Mouse (Mus musculus) kidney, postnatal 4 days (tissue): ENCODE results near the gene Nrn1.
A peak's percentile ranks its signal among the peaks of the same experiment; 100 is the strongest.

Experiments used
- DNase-seq, 2 experiments: peaks; one replicate each; pipeline ENCODE4 v3.0.0; 2021; ENCODE audit warnings: mixed read lengths in 2 of 2

Nrn1 gene

DNA sequence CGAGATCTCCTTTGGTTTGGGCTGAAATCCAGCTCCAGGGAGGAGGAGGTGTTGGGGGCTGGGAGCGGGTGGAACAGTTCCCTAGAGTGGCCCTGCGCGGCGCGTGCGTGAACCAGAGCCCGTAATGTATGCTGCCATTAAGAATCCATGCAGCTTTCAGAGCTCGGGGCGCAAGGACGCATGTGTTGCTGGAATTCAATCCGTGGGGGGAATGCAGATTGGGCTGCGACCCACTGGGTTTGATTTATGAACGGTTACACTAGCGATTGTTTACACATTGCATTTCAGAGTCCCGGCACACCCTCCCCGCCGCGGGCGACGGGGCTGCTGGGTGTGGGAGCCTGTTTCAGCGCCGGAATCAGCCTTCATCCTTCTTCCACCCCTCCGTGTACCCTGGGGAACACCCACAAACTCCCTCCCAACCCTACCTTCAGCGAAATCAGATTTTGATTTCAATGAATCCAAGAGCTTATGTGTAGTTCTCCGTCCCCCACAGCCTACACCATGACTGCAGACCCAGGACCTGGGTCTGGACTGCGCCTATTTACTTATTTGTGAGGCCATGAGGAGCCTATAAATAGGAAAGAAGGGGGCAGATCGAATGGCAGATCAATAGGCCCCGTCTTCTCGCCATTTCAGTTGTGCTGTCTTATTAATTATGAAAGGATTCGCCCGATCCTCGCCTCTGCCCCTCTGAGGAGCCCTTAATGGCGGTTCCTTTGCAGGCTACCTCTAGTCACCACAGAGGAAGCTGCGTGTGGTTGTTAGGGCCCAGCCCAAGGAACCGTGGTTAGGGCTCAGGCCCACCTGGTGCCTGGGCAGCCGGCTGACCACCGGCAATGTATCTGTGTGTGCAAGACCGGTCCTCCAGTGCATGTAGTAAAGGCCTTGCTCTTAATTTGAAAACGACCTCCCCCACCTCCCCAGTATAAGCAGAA, 10.1 kb downstream of the Nrn1 start:
- peak; percentile 31 to 49 for DNase-seq

DNA sequence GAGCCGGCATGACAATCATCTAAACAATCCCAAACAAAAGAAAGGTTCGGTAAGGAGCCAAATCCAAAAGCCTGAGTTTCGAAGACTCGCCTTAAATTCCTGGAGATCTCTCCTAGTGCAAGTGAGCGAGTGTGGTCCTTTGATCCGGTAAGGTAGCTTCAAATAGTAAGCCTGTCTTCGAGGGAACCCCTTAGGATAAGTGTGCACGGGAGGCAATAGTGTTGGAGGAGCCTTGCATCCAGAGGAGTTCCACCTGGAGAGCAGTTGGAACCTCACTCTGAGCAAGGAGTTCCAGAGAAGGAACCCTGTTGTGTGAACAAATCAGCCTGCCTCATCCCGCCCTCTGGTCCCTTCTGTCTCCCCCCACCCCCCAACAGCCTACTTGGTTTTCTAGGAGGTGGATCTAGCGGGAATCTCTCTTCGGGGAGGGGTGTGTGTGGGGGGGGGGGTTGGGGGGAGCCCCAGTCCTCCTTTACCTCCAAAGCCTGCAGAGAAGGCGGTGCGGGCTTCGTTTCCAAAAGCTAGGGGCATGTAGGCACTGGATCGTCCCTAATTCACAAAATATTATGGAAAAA, 11.1 kb downstream of the Nrn1 start:
- DNase-seq, result peak in 1 of 2 experiments; percentile 4

DNA sequence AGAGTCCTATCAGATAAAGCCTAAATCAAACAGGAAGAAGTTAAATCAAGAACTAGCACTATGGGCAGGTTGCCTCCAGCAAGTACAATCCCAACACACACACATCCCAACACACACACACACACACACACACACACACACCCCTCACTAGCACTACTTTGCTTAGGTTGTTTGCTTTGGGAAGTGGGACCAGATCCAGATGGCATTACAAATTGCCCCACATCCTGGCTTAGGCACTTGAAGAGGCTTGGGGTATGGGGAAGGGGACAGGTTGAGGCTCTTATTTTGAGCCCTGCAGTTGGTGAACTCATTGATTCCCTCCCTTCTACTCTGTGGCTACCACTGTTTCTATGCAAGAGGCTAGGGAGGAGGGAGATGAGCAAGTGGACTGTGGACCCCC, 12.6 kb downstream of the Nrn1 start:
- DNase-seq, result no peak

DNA sequence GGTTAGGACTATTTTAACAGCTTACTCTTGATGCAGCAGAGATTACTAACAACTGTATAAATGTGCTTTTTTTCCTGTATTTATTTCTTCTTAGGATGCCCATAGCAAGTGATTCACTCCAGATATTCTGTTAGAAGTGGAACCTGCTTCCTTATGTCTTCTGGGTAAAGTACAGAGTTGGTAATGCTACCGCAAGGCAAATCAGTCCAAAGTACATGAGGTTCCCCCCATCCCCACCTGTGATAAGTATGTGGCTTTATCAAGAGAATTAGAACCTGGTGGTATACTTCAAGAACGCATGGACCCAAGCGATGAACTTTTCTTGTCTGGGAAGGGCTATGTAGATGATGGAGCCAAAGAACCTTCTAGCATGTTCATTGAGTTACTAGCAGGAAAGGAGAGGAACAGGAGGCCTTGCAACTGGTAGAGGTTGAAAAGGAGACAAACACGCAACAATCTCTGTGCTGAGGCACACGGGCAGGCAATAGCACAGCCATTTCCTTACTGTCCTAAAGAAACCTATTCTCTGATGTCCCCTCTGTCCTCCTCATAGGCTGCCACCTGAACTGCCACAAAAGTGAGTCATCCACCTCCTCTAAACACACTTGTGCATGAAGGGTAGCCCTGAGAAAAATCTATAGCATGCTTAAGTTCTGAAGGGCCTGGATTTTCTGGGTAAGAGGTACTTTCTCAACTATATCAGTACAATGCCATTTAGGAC, 14.5 kb downstream of the Nrn1 start:
- DNase-seq, result no peak

DNA sequence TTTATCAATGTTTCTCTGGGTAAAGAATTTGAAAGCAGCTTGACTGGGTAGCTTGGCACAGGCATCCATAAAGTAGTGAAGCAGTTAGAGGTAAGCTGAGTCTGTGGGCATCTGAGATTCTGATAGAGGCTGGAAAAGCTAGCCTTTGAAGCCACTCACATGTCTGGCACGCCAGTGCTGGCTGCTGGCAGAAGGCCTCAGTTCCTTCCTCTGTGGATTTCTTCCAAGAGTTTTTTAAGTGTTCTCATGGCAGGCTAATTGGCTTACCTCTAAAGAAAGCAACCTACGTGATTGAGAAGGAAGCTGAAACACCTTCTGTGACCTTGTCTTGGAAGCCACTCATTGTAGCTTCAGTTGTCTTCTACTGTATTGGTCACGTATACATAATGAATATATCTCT, 17.6 kb downstream of the Nrn1 start:
- no peak for DNase-seq

DNA sequence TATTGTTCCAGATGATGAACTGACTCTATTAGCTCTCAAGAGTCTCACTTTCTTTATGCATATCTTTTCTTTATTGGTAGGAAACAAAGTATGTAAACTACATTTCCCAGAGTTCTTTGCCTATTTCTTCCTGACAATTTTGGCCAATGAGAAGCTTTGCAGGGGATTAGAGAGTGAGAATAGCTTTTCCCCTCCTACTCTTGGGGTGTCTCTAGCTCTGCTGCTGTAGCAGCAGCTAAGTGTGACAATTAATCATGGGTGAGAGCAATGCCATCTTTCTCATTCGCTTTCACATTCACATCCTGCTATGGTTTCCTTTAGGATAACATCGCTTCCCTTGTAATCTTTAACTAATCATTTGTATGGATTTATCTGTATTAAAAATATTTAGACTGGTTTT, 18.2 kb downstream of the Nrn1 start:
- DNase-seq, result no peak

DNA sequence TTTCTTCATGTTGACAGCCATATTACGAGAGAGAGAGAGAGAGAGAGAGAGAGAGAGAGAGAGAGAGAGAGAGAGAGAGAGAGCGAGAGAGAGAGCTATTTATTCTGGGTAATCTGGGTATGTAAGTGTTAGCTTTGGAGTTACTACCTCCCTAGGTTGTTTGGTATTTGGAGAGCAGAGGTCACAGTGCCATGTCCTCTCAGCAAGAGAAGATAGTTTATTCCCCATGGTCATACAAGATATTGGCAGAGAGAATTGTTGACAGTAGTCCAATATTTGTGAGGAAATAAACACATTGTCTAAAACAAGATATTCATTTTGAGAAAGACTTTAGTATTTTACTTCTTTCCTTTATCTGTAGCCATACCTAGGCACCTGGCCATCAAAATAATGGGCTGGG, 20.8 kb downstream of the Nrn1 start:
- no peak for DNase-seq

DNA sequence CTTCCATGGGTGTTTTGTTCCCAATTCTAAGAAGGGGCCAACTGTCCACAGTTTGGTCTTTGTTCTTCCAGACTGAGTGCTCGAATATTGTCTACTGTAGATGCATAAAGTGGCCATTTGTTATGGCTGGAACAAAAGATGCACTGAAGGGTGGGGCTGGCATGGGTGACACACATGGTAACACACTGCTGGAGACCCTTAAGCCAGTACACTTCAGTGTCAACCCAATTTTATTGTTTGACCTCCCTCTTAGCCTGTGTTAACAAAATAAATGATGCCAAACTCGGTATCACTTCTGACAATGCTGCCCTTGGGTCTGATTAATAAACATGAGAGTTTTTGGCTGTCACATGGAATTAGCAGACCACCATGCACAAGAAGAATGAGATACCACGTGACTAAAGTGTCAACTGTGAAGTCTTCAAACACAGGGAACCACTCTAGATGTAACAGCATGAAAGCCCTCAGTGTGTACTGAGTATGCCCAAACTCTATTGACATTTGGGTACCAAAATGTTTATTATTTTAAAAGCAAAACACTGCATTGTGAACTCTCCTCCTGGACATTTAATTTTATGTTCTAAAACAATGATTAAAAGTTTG, 27.7 kb downstream of the Nrn1 start:
- no peak for DNase-seq

DNA sequence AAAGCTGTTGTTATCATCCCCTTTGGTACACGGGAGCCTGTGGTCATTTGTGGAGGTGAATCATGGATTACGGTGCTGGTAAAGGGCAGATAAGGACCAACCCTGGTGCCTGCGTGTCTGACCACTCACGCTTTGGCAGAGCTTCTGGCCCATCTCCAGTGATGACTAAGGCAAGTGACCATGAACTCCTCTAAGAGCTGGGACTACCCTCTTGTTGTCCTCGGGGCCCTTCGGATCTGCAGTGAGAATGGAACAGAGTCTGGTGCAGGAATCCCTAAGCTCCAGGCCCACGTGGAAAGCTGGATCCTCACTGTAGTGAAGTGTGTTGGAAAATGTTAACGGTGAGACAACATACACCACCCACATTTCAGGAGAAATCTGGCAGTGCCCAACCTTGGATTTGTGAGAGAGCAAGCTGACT, 38.6 kb downstream of the Nrn1 start:
- peak in 1 of 2 experiments; percentile 2 for DNase-seq

DNA sequence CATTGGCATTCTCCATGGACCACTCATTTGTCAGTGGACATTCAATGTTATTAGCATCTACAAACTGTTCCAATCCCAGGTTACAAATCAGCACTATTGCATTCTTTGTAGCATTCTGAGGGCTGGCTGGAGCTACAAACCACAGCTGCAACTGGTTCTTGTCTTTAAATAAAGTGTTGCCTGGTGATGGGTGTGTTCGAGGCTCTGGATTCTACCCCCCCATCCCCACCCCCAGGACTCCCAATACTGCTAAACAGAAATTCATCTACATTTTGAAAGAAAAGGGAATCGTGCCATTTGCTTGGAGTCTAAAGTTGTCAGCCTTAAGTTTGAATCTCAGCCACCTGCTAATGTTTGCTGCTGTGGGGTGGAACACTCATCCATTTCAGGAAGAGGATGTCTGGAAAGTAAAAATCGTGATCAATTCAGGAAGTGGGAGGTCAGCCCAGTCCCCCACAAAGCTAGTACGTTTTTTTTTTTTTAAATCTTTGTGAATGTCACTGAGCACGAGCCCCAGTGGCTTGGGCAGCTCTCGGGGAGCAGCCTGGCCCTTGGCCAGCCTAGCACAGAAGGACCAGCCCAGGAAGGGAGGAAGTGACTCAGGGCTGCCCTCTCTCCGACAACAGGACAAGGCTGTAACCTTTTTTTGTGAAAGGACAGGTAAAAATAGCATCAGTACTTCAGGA, 39.3 kb downstream of the Nrn1 start:
- DNase-seq, result peak; percentile 3 to 20

DNA sequence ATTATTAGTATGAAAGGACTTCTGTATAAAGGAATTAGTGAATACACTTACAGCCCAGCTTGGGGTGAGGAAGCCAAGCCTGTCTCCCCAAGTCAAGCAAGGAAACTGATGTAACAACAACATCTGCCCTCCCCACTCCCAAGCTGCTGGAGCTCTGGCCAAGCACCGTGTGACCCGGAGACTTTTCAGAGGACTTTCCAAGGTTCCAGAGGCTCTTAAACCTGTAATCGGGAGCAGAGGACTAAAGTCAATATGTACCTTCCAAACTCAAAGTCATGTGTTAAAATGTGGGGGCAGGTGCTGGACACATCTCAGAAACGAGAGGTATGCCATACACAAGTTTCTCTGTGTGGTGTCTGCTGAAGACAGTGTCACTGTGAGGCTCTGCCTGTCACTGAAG, 51.4 kb downstream of the Nrn1 start:
- no peak for DNase-seq

DNA sequence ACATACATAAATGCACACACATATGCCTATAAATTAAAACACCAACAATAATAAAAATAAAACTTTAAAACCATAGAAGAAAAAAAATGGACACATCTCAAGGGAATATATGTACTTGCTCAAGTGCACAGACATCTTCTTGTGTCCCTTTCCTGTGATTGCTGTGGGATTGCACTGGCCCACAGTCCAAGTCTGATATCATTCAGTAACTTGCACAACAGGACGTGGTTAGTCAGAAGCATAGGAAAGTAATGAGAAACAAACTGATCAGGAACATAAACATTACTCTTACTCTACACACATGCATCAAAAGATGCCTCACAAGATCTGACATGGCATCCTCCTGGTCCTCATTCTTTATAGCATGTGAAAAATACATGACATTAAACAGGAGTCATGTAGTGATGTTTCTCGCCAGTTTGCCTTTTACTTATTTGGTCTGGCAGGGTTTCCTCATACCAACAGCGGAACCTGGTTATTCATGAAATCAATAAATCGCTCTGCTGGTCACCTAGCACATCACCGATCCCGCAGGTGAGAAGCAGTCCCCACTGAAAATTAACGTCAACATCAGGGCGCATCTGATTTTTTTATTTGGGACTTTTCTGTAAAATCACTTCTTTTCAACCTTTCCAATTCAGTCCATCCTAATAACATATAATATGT, 54.1 kb downstream of the Nrn1 start:
- no peak for DNase-seq

DNA sequence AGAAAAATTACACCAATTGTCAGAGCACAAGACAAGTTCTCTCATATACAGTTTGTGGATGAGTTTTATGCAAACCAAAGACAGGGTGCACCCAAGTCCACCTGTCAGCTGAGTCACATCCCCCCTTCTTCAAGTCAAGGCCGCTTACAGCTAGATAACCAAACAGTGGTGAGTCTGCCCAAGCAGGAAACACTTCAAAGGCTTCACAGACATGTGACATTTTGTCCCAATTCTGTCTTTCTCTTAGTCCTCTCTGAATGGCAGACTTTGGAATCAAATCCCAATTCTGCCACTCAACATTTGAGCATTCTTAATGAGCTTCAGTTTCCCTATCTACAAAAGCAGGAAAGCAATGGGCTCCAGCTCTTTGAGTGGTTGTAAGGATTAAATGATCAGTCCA, 55.6 kb downstream of the Nrn1 start:
- no peak for DNase-seq
